ENCODE assay signal across 18 mouse cellular contexts in genomic region chr2:115509527-115509926, GRCm38 (mm10).
DNase-seq lines count a peak whose midpoint lies in the region; ATAC-seq and TF ChIP-seq lines count a peak whose summit lies in the region.
"Had no signal": no experiment of that assay in that cellular context is flagged by ENCODE, and none has a peak within 500 bp of the region (broad histone marks: within the 10 kb centered on the region; RNA-seq: fewer than 3 reads in every experiment).

No protein-coding gene starts in this region.

- no peak for ATAC-seq in kidney, embryonic 15.5 days (replicated peaks; ENCODE audit: low FRiP score)
- no peak for ATAC-seq in hindbrain, embryonic 15.5 days (ENCODE audit: low FRiP score, low read depth)
- ATAC-seq: inflammation-experienced regulatory T-cells, adult 6 months; lung, postnatal 0 days had no signal

- DNase-seq in kidney, adult 18-20 months, result no peak
- DNase-seq in brain, embryonic 14.5 days (ENCODE audit: low read depth), result peak; percentile 40
- DNase-seq in embryo, embryonic 10.5 days (ENCODE audit: low spot score), result peak; percentile 62
- no peak for DNase-seq in left cerebral cortex, adult 2 months (ENCODE audit: extremely low spot score in 1 of 2, low spot score in 2 of 2)
- no peak for DNase-seq in thymus, adult 18-20 months
- DNase-seq in adrenal gland, adult 2 months, result no peak
- DNase-seq: cerebellum, adult 8-10 months; heart, postnatal 10 days; layer of hippocampus, postnatal 36 days; spleen, adult 18-20 months had no signal

- peak overlapping the region; percentile 74 for H3K27ac ChIP-seq in kidney, embryonic 15.5 days
- no peak overlapping the region for H3K27ac ChIP-seq in hindbrain, embryonic 15.5 days (replicated peaks)
- H3K27ac ChIP-seq in left cerebral cortex, adult 2 months, result no peak overlapping the region
- H3K27ac ChIP-seq: embryonic facial prominence, embryonic 13.5 days; heart, embryonic 10.5 days; limb, embryonic 15.5 days; liver, embryonic 15.5 days had no signal

- H3K36me3 ChIP-seq in kidney, embryonic 15.5 days, result no peaks in the 10 kb centered on the region
- no peaks in the 10 kb centered on the region for H3K36me3 ChIP-seq in hindbrain, embryonic 15.5 days
- H3K36me3 ChIP-seq: embryonic facial prominence, embryonic 13.5 days; heart, embryonic 10.5 days; limb, embryonic 15.5 days; liver, embryonic 15.5 days had no signal

- H3K4me1 ChIP-seq in kidney, embryonic 15.5 days, result peaks cover 38% of the 10 kb centered on the region
- peaks cover 11% of the 10 kb centered on the region for H3K4me1 ChIP-seq in hindbrain, embryonic 15.5 days (replicated peaks)

- H3K9me3 ChIP-seq in kidney, embryonic 15.5 days (replicated peaks), result no peaks in the 10 kb centered on the region
- no peaks in the 10 kb centered on the region for H3K9me3 ChIP-seq in hindbrain, embryonic 15.5 days
- H3K9me3 ChIP-seq: embryonic facial prominence, embryonic 13.5 days; heart, embryonic 10.5 days; limb, embryonic 15.5 days; liver, embryonic 15.5 days had no signal

- H3K4me3 ChIP-seq in kidney, embryonic 15.5 days (replicated peaks), result no peak overlapping the region
- no peak overlapping the region for H3K4me3 ChIP-seq in hindbrain, embryonic 15.5 days
- no peak overlapping the region for H3K4me3 ChIP-seq in left cerebral cortex, adult 2 months
- H3K4me3 ChIP-seq: embryonic facial prominence, embryonic 13.5 days; heart, embryonic 10.5 days; limb, embryonic 15.5 days; liver, embryonic 15.5 days had no signal

- 22% methylated on average over 10 of the region's 10 CpGs for WGBS in kidney, embryonic 15.5 days
- 24% methylated on average over 10 of the region's 10 CpGs for WGBS in hindbrain, embryonic 15.5 days

- H3K9ac ChIP-seq in kidney, embryonic 15.5 days, result no peak overlapping the region
- H3K9ac ChIP-seq in hindbrain, embryonic 15.5 days, result no peak overlapping the region
- H3K9ac ChIP-seq: embryonic facial prominence, embryonic 13.5 days; limb, embryonic 15.5 days; liver, embryonic 15.5 days had no signal

- TF ChIP-seq CTCF in brain, embryonic 14.5 days (IDR thresholded peaks at IDR 0.05; ENCODE audit: borderline replicate concordance, extremely low read depth, insufficient read depth, insufficient read length), result no peak
- no peak for TF ChIP-seq CTCF in left cerebral cortex, adult 2 months (IDR thresholded peaks at IDR 0.05)

- 0 out of 2 replicates have a peak overlapping the region, but pooled peaks have one; percentile 2 for H3K4me2 ChIP-seq in kidney, embryonic 15.5 days
- H3K4me2 ChIP-seq in hindbrain, embryonic 15.5 days, result peak overlapping the region; percentile 27
- H3K4me2 ChIP-seq: embryonic facial prominence, embryonic 13.5 days; limb, embryonic 15.5 days; liver, embryonic 15.5 days had no signal

- no peaks in the 10 kb centered on the region for H3K27me3 ChIP-seq in kidney, embryonic 15.5 days
- no peaks in the 10 kb centered on the region for H3K27me3 ChIP-seq in hindbrain, embryonic 15.5 days
- H3K27me3 ChIP-seq: embryonic facial prominence, embryonic 13.5 days; limb, embryonic 15.5 days; liver, embryonic 15.5 days had no signal

- intact Hi-C loops in left cerebral cortex, adult 2 months (cut with DNase I), result loop anchor here (10.0 kb wide), 1 partner anchor 885 kb away; no protein-coding TSS in a partner anchor

- TF ChIP-seq POLR2A in brain, embryonic 14.5 days (IDR thresholded peaks at IDR 0.05; ENCODE audit: borderline replicate concordance, extremely low read depth, insufficient read depth, insufficient read length, poor library complexity, severe bottlenecking), result no peak

Comparison
In these comparisons a context has a peak if more than half of its experiments do, and no peak if none do; other contexts are left out.
1. DNase-seq: peak in brain, embryonic 14.5 days (single experiment) and embryo, embryonic 10.5 days (single experiment); none in kidney, adult 18-20 months (single experiment), left cerebral cortex, adult 2 months (0 of 2), thymus, adult 18-20 months (0 of 2) and adrenal gland, adult 2 months (single experiment).